Mouse (Mus musculus) lung, adult 2 months (tissue): ENCODE measurements around the gene Chrd.

Experiments used
- CTCF ChIP-seq: fragments of 200-500 bp; IDR thresholded peaks from 2 replicates; pipeline ENCODE4 v1.5.1; 2011; ENCODE audit warnings: mild to moderate bottlenecking, low read length, control low read depth; ENCODE audit not compliant: insufficient read depth
- POLR2A ChIP-seq: fragments of 200-500 bp; IDR thresholded peaks from 2 replicates; pipeline ENCODE4 v1.6.1; 2011; ENCODE audit warnings: low read depth, mild to moderate bottlenecking, control low read depth, low read length, borderline replicate concordance; ENCODE audit errors: extremely low read depth

DNA sequence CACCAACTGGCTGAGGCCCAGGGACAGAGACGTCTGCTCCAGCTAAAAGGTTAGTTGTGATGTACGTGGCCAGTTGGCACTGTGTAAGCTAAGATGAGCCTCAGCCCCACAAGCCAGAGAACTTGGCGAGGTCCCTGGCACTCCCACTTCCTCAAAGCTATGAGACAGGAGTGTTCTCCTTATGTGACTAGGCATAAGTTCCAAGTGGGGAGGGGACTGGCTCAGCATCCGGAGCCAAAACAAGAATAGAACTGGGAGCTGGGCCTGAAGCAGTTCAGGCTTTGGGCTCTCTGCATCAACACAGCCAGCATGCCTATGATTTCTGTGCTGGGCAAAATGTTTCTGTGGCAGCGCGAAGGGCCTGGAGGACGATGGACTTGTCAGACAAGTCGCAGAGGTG, 38.1 kb upstream of the Chrd start:
- no peak for TF ChIP-seq POLR2A
- no peak for TF ChIP-seq CTCF
